Mouse (Mus musculus): ENCODE results near the gene Cdk4. TPM values are rescaled to one million over a fixed set of nuclear protein-coding genes. Genes with fewer than 3 reads are reported as not detected.
A peak's percentile ranks its signal among the peaks of the same experiment; 100 is the strongest.

Gene Cdk4
- polyA plus RNA-seq (2015; fragmentation: Nextera tagmentation; extraction: Ambion mirVana) = 1,139 and 1,291 TPM in 2 replicates

DNA sequence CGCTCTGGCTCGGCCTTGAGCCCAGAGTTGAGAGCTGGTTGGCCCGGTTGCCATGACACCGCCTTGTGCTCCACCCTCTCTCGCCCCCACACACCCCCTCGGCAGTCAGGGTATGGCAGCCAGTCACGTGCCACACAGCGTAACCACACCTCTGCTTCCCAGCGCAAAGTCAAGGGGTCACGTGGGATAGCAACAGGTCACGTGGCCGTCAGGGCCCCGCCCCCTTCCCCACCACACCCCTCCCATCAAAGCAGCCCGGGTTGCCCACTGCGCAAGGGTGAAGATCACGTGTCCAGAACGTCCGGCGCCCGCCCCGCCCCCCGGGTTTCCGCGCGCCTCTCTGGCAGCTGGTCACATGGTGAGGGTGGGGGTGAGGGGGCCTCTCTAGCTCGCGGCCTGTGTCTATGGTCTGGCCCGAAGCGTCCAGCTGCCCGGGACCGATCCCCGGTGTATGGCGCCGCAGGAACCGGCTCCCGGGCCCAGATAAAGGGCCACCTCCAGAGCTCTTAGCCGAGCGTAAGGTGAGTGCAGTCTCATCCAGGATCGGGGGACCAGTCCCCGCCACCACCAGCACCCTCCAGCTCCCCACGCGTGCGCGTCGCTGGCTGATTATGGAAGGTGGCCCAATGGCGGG is at the start of gene Cdk4:
Gene Cdk4 (plus strand): TSS at position 296 of the 634 bp plus-strand sequence.
- H3K9ac ChIP-seq = peak within 1 kb of the TSS; percentile 99
- no peaks in the 10 kb centered on the region for H3K9me3 ChIP-seq
- peak; percentile 86 for ATAC-seq (ENCODE audit: low read depth)
- peaks cover 68% of the 10 kb centered on the region for H3K4me1 ChIP-seq (replicated peaks)
- H3K4me2 ChIP-seq = peak within 1 kb of the TSS; percentile 82
- H3K27me3 ChIP-seq = no peaks in the 10 kb centered on the region
- under 1% methylated on average over 46 of the region's 46 CpGs for WGBS
- H3K4me3 ChIP-seq = peak within 1 kb of the TSS; percentile 89
- peaks cover 38% of the 10 kb centered on the region for H3K36me3 ChIP-seq
- peak within 1 kb of the TSS; percentile 91 for H3K27ac ChIP-seq (replicated peaks)

DNA sequence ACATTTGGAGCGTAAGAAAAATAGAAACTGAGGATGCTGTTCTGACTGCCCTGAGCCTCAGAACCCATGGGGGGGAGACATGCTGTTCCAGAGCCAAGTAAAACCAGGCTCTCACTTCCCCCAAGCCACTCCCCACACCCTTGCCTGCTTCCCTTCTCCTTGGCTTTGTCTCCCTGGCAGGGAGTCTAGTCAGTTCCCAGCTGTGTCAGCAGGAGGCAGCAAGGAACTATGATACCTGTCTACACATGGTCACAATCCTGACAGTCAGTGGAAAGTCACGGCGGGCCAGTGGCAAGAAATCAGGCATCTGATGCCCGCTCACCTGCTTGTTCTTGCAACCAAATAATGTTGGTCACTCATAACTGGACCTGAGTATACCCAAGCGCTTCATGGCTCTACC is 46.8 kb upstream of the Cdk4 start:
- WGBS = 63% methylated on average over 5 of the region's 5 CpGs
- Histone ChIP-seq H3K9me3 (no peaks in the 10 kb centered on the region), H3K36me3 (peaks cover 11% of the 10 kb centered on the region; the same call in 1 of the 2 replicates), H3K4me2 (no peak overlapping the region), H3K27ac (replicated peaks) (no peak overlapping the region), H3K4me1 (replicated peaks) (no peaks in the 10 kb centered on the region), H3K27me3 (no peaks in the 10 kb centered on the region), H3K9ac (no peak overlapping the region), H3K4me3 (no peak overlapping the region)
- no peak for ATAC-seq (ENCODE audit: low read depth)

- H3K4me2 ChIP-seq = no peak overlapping the region
- H3K4me3 ChIP-seq = no peak overlapping the region
- peaks cover 16% of the 10 kb centered on the region for H3K36me3 ChIP-seq
- no peak overlapping the region for H3K9ac ChIP-seq
- no peak for ATAC-seq (ENCODE audit: low read depth)
- H3K9me3 ChIP-seq = no peaks in the 10 kb centered on the region
- no peaks in the 10 kb centered on the region for H3K27me3 ChIP-seq
- H3K27ac ChIP-seq (replicated peaks) = no peak overlapping the region
- 19% methylated on average over 2 of the region's 2 CpGs for WGBS
- H3K4me1 ChIP-seq (replicated peaks) = no peaks in the 10 kb centered on the region
These were observed 46.3 kb upstream of the Cdk4 start for GRCm38 (mm10) chr10:127017071-127017470.

DNA sequence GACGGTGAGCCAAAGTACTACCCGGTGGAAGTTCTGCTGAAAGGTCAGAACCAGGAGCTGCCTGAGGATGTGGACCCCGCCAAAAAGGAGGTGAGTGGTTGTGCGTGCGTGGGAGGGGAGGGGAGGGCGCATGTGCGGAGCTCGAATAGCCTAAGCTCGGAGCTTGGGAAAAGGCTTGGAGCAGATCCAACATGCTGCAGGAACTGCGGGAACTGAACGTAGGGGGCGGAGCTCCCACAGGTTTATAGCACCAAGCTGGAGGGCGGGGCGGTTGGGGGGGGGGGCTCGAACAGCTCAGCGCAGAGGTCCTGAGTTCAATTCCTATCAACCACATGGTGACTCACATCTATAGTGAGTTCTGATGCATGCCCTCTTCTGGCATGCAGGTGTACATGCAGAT is 44.9 kb upstream of the Cdk4 start:
- no peak overlapping the region for H3K9ac ChIP-seq
- no peak overlapping the region for H3K4me2 ChIP-seq
- H3K9me3 ChIP-seq = no peaks in the 10 kb centered on the region
- peaks cover 28% of the 10 kb centered on the region for H3K36me3 ChIP-seq
- H3K27ac ChIP-seq (replicated peaks) = no peak overlapping the region
- no peaks in the 10 kb centered on the region for H3K4me1 ChIP-seq (replicated peaks)
- ATAC-seq (ENCODE audit: low read depth) = no peak
- no peak overlapping the region for H3K4me3 ChIP-seq
- WGBS = 75% methylated on average over 16 of the region's 16 CpGs
- H3K27me3 ChIP-seq = no peaks in the 10 kb centered on the region

DNA sequence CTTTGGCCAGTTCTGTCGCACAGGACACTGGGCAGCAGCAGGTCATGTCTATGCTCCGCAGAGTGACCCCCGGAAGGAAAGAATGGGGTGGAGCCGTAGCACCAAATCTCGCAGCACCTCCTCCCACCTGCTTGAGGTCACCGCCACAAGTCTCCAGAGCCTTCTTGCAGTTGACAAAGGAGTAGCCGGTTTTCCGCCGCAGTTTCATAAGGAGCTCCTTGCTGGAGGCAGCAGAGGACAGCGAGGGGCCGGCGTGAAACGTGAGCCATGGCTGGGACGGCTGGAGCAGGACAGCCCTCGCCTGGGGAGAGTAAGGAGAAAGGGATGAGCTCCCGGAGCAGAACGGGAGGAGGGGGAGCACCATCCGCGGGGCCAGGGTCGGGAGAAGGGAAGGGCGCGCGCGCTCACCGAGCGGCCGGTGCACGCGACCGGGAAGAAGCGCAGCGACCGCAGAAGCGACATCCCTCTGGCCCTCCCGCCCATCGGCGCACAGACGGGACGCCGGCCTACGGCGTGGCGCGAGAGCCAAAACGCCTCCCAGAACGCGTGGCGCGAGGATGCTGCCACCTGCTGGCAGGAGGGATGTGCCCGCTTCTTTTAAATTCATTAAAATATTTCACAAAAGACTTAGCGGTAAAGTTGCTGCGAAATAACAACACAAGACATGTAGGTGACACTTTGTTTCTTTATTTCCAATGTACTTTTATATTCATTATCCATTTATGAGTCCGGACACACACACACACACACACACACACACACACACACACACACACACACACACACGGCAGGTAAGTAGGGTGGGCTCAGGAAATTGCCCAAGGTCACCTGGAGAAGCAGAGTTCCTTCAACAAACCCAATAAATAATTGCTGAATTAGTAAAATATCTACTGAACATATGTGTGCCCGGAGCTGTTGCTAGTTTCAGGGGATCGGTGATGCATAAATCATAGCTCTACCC is 32.7 kb upstream of the Cdk4 start, which contains the start of gene Tsfm:
Gene Tsfm (minus strand): TSS at position 505 of the 961 bp plus-strand sequence.
- Histone ChIP-seq H3K4me1 (replicated peaks) (peaks cover 12% of the 10 kb centered on the region), H3K9ac (peak within 1 kb of the TSS; percentile 92), H3K4me3 (peak within 1 kb of the TSS; percentile 83), H3K27me3 (no peaks in the 10 kb centered on the region), H3K9me3 (no peaks in the 10 kb centered on the region), H3K4me2 (peak within 1 kb of the TSS; percentile 91), H3K36me3 (peaks cover 36% of the 10 kb centered on the region), H3K27ac (replicated peaks) (peak within 1 kb of the TSS; percentile 78)
- 6% methylated on average over 56 of the region's 56 CpGs for WGBS
- ATAC-seq (ENCODE audit: low read depth) = peak; percentile 87

- no peak for ATAC-seq (ENCODE audit: low read depth)
- H3K9me3 ChIP-seq = no peaks in the 10 kb centered on the region
- H3K4me1 ChIP-seq (replicated peaks) = peaks cover 12% of the 10 kb centered on the region
- WGBS = 76% methylated on average over 8 of the region's 8 CpGs
- H3K4me3 ChIP-seq = no peak overlapping the region
- no peak overlapping the region for H3K9ac ChIP-seq
- H3K27me3 ChIP-seq = no peaks in the 10 kb centered on the region
- H3K36me3 ChIP-seq = peaks cover 9% of the 10 kb centered on the region
- no peak overlapping the region for H3K4me2 ChIP-seq
- H3K27ac ChIP-seq (replicated peaks) = no peak overlapping the region
These were observed 30.0 kb upstream of the Cdk4 start for GRCm38 (mm10) chr10:127033301-127033741.

GRCm38 (mm10) chr10:127036273-127036672 is 27.1 kb upstream of the Cdk4 start:
- no peak overlapping the region for H3K27ac ChIP-seq (replicated peaks)
- ATAC-seq (ENCODE audit: low read depth) = no peak
- WGBS = 85% methylated on average over 12 of the region's 12 CpGs

GRCm38 (mm10) chr10:127037641-127038040 is 25.7 kb upstream of the Cdk4 start:
- H3K27me3 ChIP-seq = peaks cover 15% of the 10 kb centered on the region
- WGBS = 70% methylated on average over 12 of the region's 12 CpGs
- H3K27ac ChIP-seq (replicated peaks) = no peak overlapping the region
- peaks cover 12% of the 10 kb centered on the region for H3K4me1 ChIP-seq (replicated peaks)
- no peak overlapping the region for H3K4me2 ChIP-seq
- no peak overlapping the region for H3K9ac ChIP-seq
- ATAC-seq (ENCODE audit: low read depth) = no peak
- no peaks in the 10 kb centered on the region for H3K9me3 ChIP-seq
- H3K36me3 ChIP-seq = no peaks in the 10 kb centered on the region
- H3K4me3 ChIP-seq = no peak overlapping the region

More at GRCm38 (mm10) chr10:127036273-127036672, 27.1 kb upstream of the Cdk4 start:
- Histone ChIP-seq H3K27me3 (peaks cover 15% of the 10 kb centered on the region), H3K36me3 (no peaks in the 10 kb centered on the region), H3K4me3 (no peak overlapping the region), H3K9ac (no peak overlapping the region), H3K9me3 (no peaks in the 10 kb centered on the region), H3K4me1 (replicated peaks) (peaks cover 6% of the 10 kb centered on the region; the same call in 1 of the 2 replicates), H3K4me2 (no peak overlapping the region)

GRCm38 (mm10) chr10:127040569-127041214 is 22.6 kb upstream of the Cdk4 start:
- Histone ChIP-seq H3K9me3 (no peaks in the 10 kb centered on the region), H3K9ac (peak overlapping the region; percentile 77), H3K27me3 (peaks cover 15% of the 10 kb centered on the region), H3K4me3 (peak overlapping the region; percentile 83), H3K4me1 (replicated peaks) (peaks cover 16% of the 10 kb centered on the region), H3K4me2 (peak overlapping the region; percentile 99), H3K27ac (replicated peaks) (no peak overlapping the region), H3K36me3 (peaks cover 3% of the 10 kb centered on the region; the same call in 1 of the 2 replicates)
- WGBS = 1% methylated on average over 20 of the region's 20 CpGs
- no peak; the same call in 1 of the 2 replicates for ATAC-seq (ENCODE audit: low read depth)

DNA sequence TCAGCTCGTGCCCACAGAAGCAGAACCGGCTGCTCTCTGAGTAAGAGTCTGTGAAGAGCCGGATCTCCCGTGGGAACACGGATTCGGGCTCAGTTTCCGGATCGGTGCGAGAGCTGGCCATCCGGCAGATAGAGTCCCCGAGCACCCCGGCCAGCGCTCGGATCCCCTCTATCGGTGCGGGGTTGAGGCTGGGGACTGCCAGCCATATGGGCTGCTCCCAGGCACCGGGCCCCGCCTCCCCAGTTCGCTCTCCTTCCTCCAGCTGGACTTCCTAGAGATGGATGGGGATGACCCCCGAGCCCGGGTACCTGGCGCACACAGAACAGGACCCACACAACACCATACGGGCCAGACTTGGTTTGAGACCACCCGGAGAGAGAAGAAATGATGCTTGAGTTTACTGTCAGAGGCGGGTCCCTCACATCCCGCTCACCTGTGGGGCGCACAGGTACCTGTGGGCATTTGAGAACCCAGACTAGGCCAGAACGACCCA is 22.0 kb upstream of the Cdk4 start, which contains the start of the genes Mettl1 and Eef1akmt3:
Gene Mettl1 (plus strand): TSS at position 141 of the 493 bp plus-strand sequence.
Gene Eef1akmt3 (minus strand): TSS at position 240 of the 493 bp plus-strand sequence.
- peak within 1 kb of the TSS; percentile 99 for H3K4me2 ChIP-seq
- peak within 1 kb of the TSS; percentile 77 for H3K9ac ChIP-seq
- H3K27ac ChIP-seq (replicated peaks) = no peak within 1 kb of the TSS
- H3K4me3 ChIP-seq = peak within 1 kb of the TSS; percentile 83
- peak; percentile 80 for ATAC-seq (ENCODE audit: low read depth)
- peaks cover 16% of the 10 kb centered on the region for H3K4me1 ChIP-seq (replicated peaks)
- H3K27me3 ChIP-seq = peaks cover 15% of the 10 kb centered on the region
- peaks cover 3% of the 10 kb centered on the region; the same call in 1 of the 2 replicates for H3K36me3 ChIP-seq
- under 1% methylated on average over 28 of the region's 28 CpGs for WGBS
- H3K9me3 ChIP-seq = no peaks in the 10 kb centered on the region

DNA sequence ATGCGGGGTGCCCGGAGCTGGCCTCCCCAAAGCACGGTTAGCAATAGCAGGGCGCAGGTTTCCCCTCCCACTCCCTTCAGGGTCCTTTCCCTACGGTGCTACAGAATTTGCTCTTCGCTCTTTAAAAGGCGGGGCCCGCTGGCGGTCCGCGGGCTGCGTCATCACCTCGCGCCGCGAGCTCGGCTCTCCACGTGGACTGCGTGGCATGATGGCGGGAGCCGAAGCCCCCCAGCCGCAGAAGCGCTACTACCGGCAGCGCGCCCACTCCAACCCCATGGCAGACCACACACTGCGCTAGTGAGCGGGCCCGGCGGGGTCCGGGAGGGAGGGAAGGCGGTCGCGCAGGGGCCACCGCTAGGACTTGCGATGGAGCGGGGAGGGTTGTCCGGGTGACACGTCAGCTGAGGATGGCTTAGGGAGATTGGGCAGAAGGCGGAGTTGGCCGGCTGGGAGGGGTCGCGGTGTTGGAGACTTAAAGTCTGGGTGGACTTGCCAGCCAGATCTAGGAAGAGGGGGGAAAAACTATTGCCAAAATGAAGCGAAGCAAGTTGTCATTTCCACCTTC is 21.5 kb upstream of the Cdk4 start:
- Histone ChIP-seq H3K36me3 (peaks cover 3% of the 10 kb centered on the region; the same call in 1 of the 2 replicates), H3K4me2 (peak overlapping the region; percentile 99), H3K27ac (replicated peaks) (no peak overlapping the region), H3K4me3 (peak overlapping the region; percentile 83), H3K9me3 (no peaks in the 10 kb centered on the region), H3K4me1 (replicated peaks) (peaks cover 16% of the 10 kb centered on the region), H3K27me3 (peaks cover 15% of the 10 kb centered on the region), H3K9ac (peak overlapping the region; percentile 77)
- ATAC-seq (ENCODE audit: low read depth) = peak; percentile 82
- 0% methylated on average over 44 of the region's 44 CpGs for WGBS
